Mouse (Mus musculus) MEL (cell line): Measurements from ENCODE around the gene Zfp719. TPM values are rescaled to one million over a fixed set of nuclear protein-coding genes. Genes with fewer than 3 reads are reported as not detected.

Experiments used
- DNase-seq: peaks from one replicate; pipeline ENCODE4 v3.0.0; 2011; ENCODE audit warnings: low read depth, low spot score
- H3K27ac ChIP-seq: 2 replicates; pipeline ENCODE4 v1.5.1; 2012; ENCODE audit warnings: low read depth, mild to moderate bottlenecking, control low read depth, low read length, moderate library complexity; ENCODE audit not compliant: control insufficient read depth
- H3K27me3 ChIP-seq, 2 experiments: fragments of 150-350 bp in 1 of 2; sonication (generic) in 1 of 2; 2 replicates each; pipeline ENCODE4 v1.6.1; 2012; ENCODE audit warnings: low read length in 2 of 2, mild to moderate bottlenecking in 2 of 2, improper control_type of control experiment in 1 of 2, moderate library complexity in 1 of 2; ENCODE audit not compliant: insufficient read depth in 2 of 2, control insufficient read depth in 1 of 2
- H3K36me3 ChIP-seq, 2 experiments: 2 replicates each; pipeline ENCODE4 v1.6.1; 2012 to 2014; ENCODE audit warnings: low read length in 2 of 2, improper control_type of control experiment in 1 of 2, inconsistent platforms in 1 of 2, mild to moderate bottlenecking in 1 of 2; ENCODE audit not compliant: insufficient read depth in 2 of 2, control insufficient read depth in 1 of 2
- H3K4me1 ChIP-seq, 2 experiments: fragments of 150-350 bp in 1 of 2; sonication (generic) in 1 of 2; 2 replicates each; pipeline ENCODE4 v1.6.1; 2012; ENCODE audit warnings: low read length in 2 of 2, improper control_type of control experiment in 1 of 2, mild to moderate bottlenecking in 1 of 2; ENCODE audit not compliant: insufficient read depth in 2 of 2, control insufficient read depth in 1 of 2
- H3K4me3 ChIP-seq, 2 experiments: fragments of 150-350 bp in 1 of 2; sonication (generic) in 1 of 2; 2 replicates each; pipeline ENCODE4 v1.5.1; 2012; ENCODE audit warnings: low read depth in 2 of 2, low read length in 2 of 2, mild to moderate bottlenecking in 2 of 2, moderate library complexity in 2 of 2, control low read depth in 1 of 2, improper control_type of control experiment in 1 of 2; ENCODE audit not compliant: control insufficient read depth in 1 of 2, insufficient read depth in 1 of 2
- H3K79me2 ChIP-seq: 2 replicates; pipeline ENCODE4 v1.6.1; 2012; ENCODE audit warnings: mild to moderate bottlenecking, low read length, moderate library complexity; ENCODE audit not compliant: control insufficient read depth, poor library complexity, insufficient read depth
- H3K9ac ChIP-seq: 2 replicates; pipeline ENCODE4 v1.6.1; 2012; ENCODE audit warnings: low read depth, mild to moderate bottlenecking, control low read depth, low read length, moderate library complexity; ENCODE audit not compliant: control insufficient read depth, poor library complexity, severe bottlenecking
- H3K9me3 ChIP-seq: fragments of 150-350 bp; sonication (generic); replicated peaks from 2 replicates; pipeline ENCODE4 v1.6.1; 2012; ENCODE audit warnings: mild to moderate bottlenecking, low read length, improper control_type of control experiment, moderate library complexity; ENCODE audit not compliant: insufficient read depth
- CTCF ChIP-seq, 3 experiments: IDR thresholded peaks in 2 of 3; conservative IDR thresholded peaks in 1 of 3; 2 replicates each; pipeline ENCODE4 v1.5.1; 2011 to 2012; ENCODE audit warnings: low read length in 3 of 3, low read depth in 2 of 3, mild to moderate bottlenecking in 2 of 3, improper control_type of control experiment in 1 of 3, inconsistent platforms in 1 of 3, mixed read lengths in 1 of 3, moderate library complexity in 1 of 3; ENCODE audit not compliant: control insufficient read depth in 1 of 3, insufficient read depth in 1 of 3, poor library complexity in 1 of 3, severe bottlenecking in 1 of 3
- ELF1 ChIP-seq: IDR thresholded peaks from 2 replicates; pipeline ENCODE4 v1.6.1; 2014; ENCODE audit warnings: low read depth, mild to moderate bottlenecking, inconsistent platforms, low read length, improper control_type of control experiment, moderate library complexity
- GATA1 ChIP-seq: IDR thresholded peaks from 2 replicates; pipeline ENCODE4 v1.6.1; 2011; ENCODE audit warnings: low read depth, low read length, improper control_type of control experiment
- JUND ChIP-seq: IDR thresholded peaks from 2 replicates; pipeline ENCODE4 v1.6.1; 2011; ENCODE audit warnings: low read depth, mild to moderate bottlenecking, improper control_type of control experiment, low read length
- KAT2A ChIP-seq: conservative IDR thresholded peaks from 2 replicates; pipeline ENCODE4 v1.6.1; 2012; ENCODE audit warnings: low read depth, low read length, improper control_type of control experiment, inconsistent platforms
- MAZ ChIP-seq: IDR thresholded peaks from 2 replicates; pipeline ENCODE4 v1.6.1; 2012; ENCODE audit warnings: low read depth, mild to moderate bottlenecking, inconsistent platforms, low read length, improper control_type of control experiment
- MEF2A ChIP-seq: IDR thresholded peaks from 2 replicates; pipeline ENCODE4 v1.6.1; 2014; ENCODE audit warnings: low read depth, mild to moderate bottlenecking, inconsistent platforms, low read length, improper control_type of control experiment; ENCODE audit not compliant: poor library complexity, insufficient replicate concordance, severe bottlenecking; ENCODE audit errors: extremely low read depth
- MXI1 ChIP-seq: IDR thresholded peaks from 2 replicates; pipeline ENCODE4 v1.6.1; 2011; ENCODE audit warnings: mild to moderate bottlenecking, low read depth, low read length, improper control_type of control experiment
- MYB ChIP-seq: IDR thresholded peaks from 2 replicates; pipeline ENCODE4 v1.6.1; 2011; ENCODE audit warnings: mild to moderate bottlenecking, low read depth, low read length, improper control_type of control experiment
- MYC ChIP-seq: IDR thresholded peaks from 2 replicates; pipeline ENCODE4 v1.6.1; 2011; ENCODE audit warnings: low read depth, mild to moderate bottlenecking, low read length, improper control_type of control experiment, moderate library complexity
- POLR2A ChIP-seq, 2 experiments: IDR thresholded peaks; 2 replicates each; pipeline ENCODE4 v1.6.1; 2011 to 2012; ENCODE audit warnings: low read length in 2 of 2, mild to moderate bottlenecking in 2 of 2, control low read depth in 1 of 2, improper control_type of control experiment in 1 of 2, low read depth in 1 of 2, moderate library complexity in 1 of 2; ENCODE audit not compliant: control insufficient read depth in 1 of 2, insufficient read depth in 1 of 2, poor library complexity in 1 of 2
- POLR2AphosphoS2 ChIP-seq: IDR thresholded peaks from 2 replicates; pipeline ENCODE4 v1.6.1; 2011; ENCODE audit warnings: low read length, improper control_type of control experiment
- RCOR1 ChIP-seq: IDR thresholded peaks from 2 replicates; pipeline ENCODE4 v1.6.1; 2012; ENCODE audit warnings: low read depth, mild to moderate bottlenecking, inconsistent platforms, low read length, improper control_type of control experiment
- SMC3 ChIP-seq: IDR thresholded peaks from 2 replicates; pipeline ENCODE4 v1.6.1; 2011; ENCODE audit warnings: low read depth, low read length, improper control_type of control experiment
- TBP ChIP-seq: IDR thresholded peaks from 2 replicates; pipeline ENCODE4 v1.8.0; 2011; ENCODE audit warnings: low read depth, low read length, improper control_type of control experiment
- polyA plus RNA-seq, 2 experiments: library from polyadenylated mRNA; stranded (reverse) in 1 of 2; unstranded in 1 of 2; fragments of >175 nt in 1 of 2; fragments of >200 nt in 1 of 2; gene quantifications; 2 replicates each; pipeline versions ENCODE4 v1.2.1 to v1.2.4; 2012; ENCODE audit warnings: low replicate concordance in 2 of 2, low read depth in 1 of 2; ENCODE audit not compliant: insufficient read length in 2 of 2, insufficient read depth in 1 of 2, missing spikeins in 1 of 2
- total RNA-seq: library from RNA; depleted of rRNA; stranded (reverse); fragments of 300-350 nt; gene quantifications from 2 replicates; pipeline ENCODE4 v1.2.3, GENCODE M21; 2012

The Zfp719 gene
- total and polyA plus RNA-seq, 3 experiments, result 1.9 to 5.5 TPM; not detected in 1

DNA sequence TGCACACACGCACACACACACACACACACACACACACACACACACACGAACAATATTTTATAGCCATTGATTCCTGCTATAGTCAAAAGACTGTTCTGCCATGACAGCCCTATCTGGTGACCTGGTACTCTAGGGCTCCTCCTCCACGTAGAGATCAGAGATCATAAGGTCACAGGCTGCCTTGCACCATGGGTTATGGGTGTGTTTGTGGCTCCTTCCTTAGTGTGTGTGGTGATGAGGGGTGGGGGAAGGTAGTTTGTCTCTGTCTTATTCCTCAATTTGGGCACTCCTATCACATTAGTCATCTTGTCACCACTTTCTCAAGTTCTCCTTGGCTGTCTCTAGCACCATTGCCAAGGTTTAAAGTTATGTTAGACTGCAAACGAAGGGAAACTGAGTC, 40.9 kb upstream of the Zfp719 start:
- Histone ChIP-seq H3K4me3 (no peak overlapping the region), H3K4me1 (no peaks in the 10 kb centered on the region), H3K9ac (no peak overlapping the region), H3K27me3 (no peaks in the 10 kb centered on the region), H3K9me3 (no peaks in the 10 kb centered on the region), H3K79me2 (no peaks in the 10 kb centered on the region), H3K36me3 (no peaks in the 10 kb centered on the region), H3K27ac (no peak overlapping the region)
- no peak for DNase-seq
- no peak for TF ChIP-seq MYB
- no peak for TF ChIP-seq POLR2A (IDR thresholded peaks at IDR 0.05; ENCODE audit: control insufficient read depth in 1 of 2, insufficient read depth in 1 of 2, low read depth in 1 of 2, low read length in 2 of 2, poor library complexity in 1 of 2)
- no peak for TF ChIP-seq SMC3
- no peak for TF ChIP-seq CTCF (IDR thresholded peaks at IDR 0.05 in 2 of 3, conservative IDR thresholded peaks at IDR 0.05 in 1 of 3; ENCODE audit: control insufficient read depth in 1 of 3, insufficient read depth in 1 of 3, low read depth in 2 of 3, low read length in 3 of 3, poor library complexity in 1 of 3, severe bottlenecking in 1 of 3)
- no peak for TF ChIP-seq GATA1
- no peak for TF ChIP-seq MXI1
- TF ChIP-seq POLR2AphosphoS2, result no peak

DNA sequence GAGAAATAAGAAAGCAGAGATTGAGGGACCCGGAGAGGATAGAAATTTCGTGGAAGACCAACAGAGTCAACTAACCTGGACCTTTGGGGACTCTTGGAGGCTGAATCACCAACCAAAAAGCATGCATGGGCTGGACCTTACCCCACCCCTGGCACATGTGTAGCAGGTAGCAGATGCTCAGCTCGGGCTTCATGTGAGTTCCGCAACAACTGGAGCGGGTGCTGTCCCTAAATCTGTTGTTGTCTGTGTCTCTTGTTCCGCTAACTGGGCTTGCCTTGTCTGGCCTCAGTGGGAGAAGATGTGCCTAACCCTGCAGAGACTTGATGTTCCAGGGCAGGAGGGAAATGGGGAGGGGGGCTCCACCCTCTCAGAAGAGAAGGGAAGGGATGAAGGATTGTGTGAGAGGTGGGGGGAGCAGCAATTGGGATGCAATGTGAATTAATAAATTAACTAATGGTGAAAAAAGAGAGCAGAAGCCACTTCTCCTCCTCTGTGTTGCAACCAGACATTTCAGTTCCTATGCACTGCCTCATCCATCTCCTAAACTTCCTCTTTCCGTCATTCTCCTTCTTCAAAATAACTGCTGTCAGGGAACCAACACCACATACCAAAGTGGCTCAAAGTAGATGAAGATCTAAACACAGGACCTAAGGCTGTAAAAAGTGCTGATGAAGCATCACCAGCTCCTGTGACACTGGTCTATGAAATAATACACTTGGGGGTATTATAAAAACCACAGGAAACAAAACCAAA, 35.0 kb upstream of the Zfp719 start, which contains the start of gene Cd33:
Gene Cd33, minus strand, starts transcription at position 204 of the 753 bp plus-strand sequence.
- Histone ChIP-seq H3K27me3 (no peaks in the 10 kb centered on the region), H3K27ac (no peak within 1 kb of the TSS), H3K79me2 (no peaks in the 10 kb centered on the region), H3K9ac (no peak within 1 kb of the TSS), H3K4me1 (no peaks in the 10 kb centered on the region), H3K36me3 (no peaks in the 10 kb centered on the region), H3K9me3 (no peaks in the 10 kb centered on the region), H3K4me3 (no peak within 1 kb of the TSS)
- DNase-seq, result no peak
- TF ChIP-seq ELF1 (no peak), RCOR1 (no peak), MEF2A (no peak), SMC3 (no peak), TBP (no peak), KAT2A (no peak)

DNA sequence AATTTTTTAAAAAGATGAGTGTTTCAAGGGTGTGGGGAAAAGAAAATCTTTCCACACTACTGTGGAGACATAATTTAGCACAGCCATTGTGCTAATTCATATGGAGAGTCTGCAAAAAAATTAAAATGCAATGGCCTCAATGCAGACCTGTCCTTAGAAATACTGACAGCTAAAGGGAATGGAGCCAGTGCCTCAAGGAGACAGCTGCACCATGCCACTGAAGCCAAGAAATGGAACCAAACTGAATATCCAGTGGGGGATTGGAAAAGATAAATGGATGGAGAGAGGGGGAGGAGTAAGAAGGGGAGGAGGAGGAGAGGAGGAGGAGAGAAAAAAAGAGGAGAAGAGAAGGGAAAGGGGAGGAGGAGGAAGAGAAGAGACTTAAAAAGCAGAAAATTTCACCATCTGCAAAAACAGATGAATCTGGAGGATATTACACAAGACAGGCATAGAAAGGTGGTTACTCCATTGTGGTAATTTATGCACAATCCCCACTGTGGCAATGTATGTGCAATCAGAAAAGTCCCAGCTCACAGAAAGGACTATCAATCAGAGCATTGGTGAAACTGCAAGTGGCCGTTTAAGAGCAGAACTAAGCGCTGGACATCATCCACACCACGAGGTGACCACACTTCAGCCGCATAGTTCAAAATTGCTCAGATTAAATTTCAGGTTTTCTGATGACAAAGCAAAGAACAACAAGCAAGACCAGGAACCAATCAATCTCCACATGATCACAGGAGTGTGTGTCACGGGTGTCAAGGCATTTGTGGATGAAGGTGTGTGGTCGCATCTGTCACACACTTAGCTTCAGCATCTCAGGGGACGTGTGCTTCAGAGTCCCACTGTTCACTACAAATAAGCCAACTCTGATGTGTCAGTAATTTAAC, 33.5 kb upstream of the Zfp719 start:
- Histone ChIP-seq H3K36me3 (no peaks in the 10 kb centered on the region), H3K9me3 (no peaks in the 10 kb centered on the region), H3K4me3 (no peak overlapping the region), H3K27ac (no peak overlapping the region), H3K79me2 (no peaks in the 10 kb centered on the region), H3K27me3 (no peaks in the 10 kb centered on the region), H3K4me1 (no peaks in the 10 kb centered on the region), H3K9ac (no peak overlapping the region)
- no peak for DNase-seq
- no peak for TF ChIP-seq MYC
- no peak for TF ChIP-seq POLR2AphosphoS2
- no peak for TF ChIP-seq MAZ
- no peak for TF ChIP-seq RCOR1
- no peak for TF ChIP-seq JUND
- no peak for TF ChIP-seq ELF1
